Mouse (Mus musculus) kidney, postnatal 25 days (tissue): ENCODE data around the gene 4931400O07Rik.

Experiments
- DNase-seq, 2 experiments: peaks; one replicate each; pipeline ENCODE4 v3.0.0; 2021; ENCODE audit warnings: mixed read lengths in 2 of 2

Gene 4931400O07Rik

DNA sequence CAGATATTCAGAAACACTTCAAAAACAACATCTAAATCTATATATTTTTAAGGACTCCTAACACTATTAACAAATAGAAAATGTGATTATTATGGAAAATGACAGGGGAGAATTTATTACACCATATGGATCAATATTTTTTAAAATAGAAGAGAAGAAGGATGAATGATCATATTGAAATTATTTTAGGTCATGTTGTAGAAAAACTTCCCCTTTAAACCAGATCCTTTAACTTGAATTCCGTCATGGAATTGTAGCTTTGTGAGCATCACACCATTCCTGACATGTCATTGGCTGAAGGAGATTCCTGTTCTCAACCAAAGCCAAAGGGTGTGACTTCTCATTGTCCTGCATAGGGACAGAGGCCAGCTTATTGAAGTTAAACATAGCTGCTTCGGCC is at the start of gene 4931400O07Rik:
TSS of gene 4931400O07Rik (plus strand) at position 301 of the 400 bp plus-strand sequence.
- no peak for DNase-seq
